Mouse (Mus musculus) MEL (cell line): ENCODE results near the gene C2cd4a.

Experiments
- CHD2 ChIP-seq: IDR thresholded peaks from 2 replicates; pipeline ENCODE4 v1.6.1; 2011; ENCODE audit warnings: low read length, improper control_type of control experiment
- CTCF ChIP-seq, 3 experiments: IDR thresholded peaks in 2 of 3; conservative IDR thresholded peaks in 1 of 3; 2 replicates each; pipeline ENCODE4 v1.5.1; 2011 to 2012; ENCODE audit warnings: low read length in 3 of 3, low read depth in 2 of 3, mild to moderate bottlenecking in 2 of 3, improper control_type of control experiment in 1 of 3, inconsistent platforms in 1 of 3, mixed read lengths in 1 of 3, moderate library complexity in 1 of 3; ENCODE audit not compliant: control insufficient read depth in 1 of 3, insufficient read depth in 1 of 3, poor library complexity in 1 of 3, severe bottlenecking in 1 of 3
- GATA1 ChIP-seq: IDR thresholded peaks from 2 replicates; pipeline ENCODE4 v1.6.1; 2011; ENCODE audit warnings: low read depth, low read length, improper control_type of control experiment
- JUND ChIP-seq: IDR thresholded peaks from 2 replicates; pipeline ENCODE4 v1.6.1; 2011; ENCODE audit warnings: low read depth, mild to moderate bottlenecking, improper control_type of control experiment, low read length
- POLR2A ChIP-seq, 2 experiments: IDR thresholded peaks; 2 replicates each; pipeline ENCODE4 v1.6.1; 2011 to 2012; ENCODE audit warnings: low read length in 2 of 2, mild to moderate bottlenecking in 2 of 2, control low read depth in 1 of 2, improper control_type of control experiment in 1 of 2, low read depth in 1 of 2, moderate library complexity in 1 of 2; ENCODE audit not compliant: control insufficient read depth in 1 of 2, insufficient read depth in 1 of 2, poor library complexity in 1 of 2
- RAD21 ChIP-seq: IDR thresholded peaks from 2 replicates; pipeline ENCODE4 v1.6.1; 2011; ENCODE audit warnings: mild to moderate bottlenecking, low read depth, low read length, improper control_type of control experiment
- UBTF ChIP-seq: IDR thresholded peaks from 2 replicates; pipeline ENCODE4 v1.6.1; 2012; ENCODE audit warnings: low read depth, mild to moderate bottlenecking, inconsistent platforms, low read length, improper control_type of control experiment, moderate library complexity, borderline replicate concordance; ENCODE audit not compliant: insufficient read depth
- ZKSCAN1 ChIP-seq: IDR thresholded peaks from 2 replicates; pipeline ENCODE4 v1.6.1; 2012; ENCODE audit warnings: low read depth, mild to moderate bottlenecking, inconsistent platforms, low read length, improper control_type of control experiment, moderate library complexity

- no peak for TF ChIP-seq CTCF (IDR thresholded peaks at IDR 0.05 in 2 of 3, conservative IDR thresholded peaks at IDR 0.05 in 1 of 3; ENCODE audit: control insufficient read depth in 1 of 3, insufficient read depth in 1 of 3, low read depth in 2 of 3, low read length in 3 of 3, poor library complexity in 1 of 3, severe bottlenecking in 1 of 3)
- no peak for TF ChIP-seq GATA1
- TF ChIP-seq ZKSCAN1, result no peak
- no peak for TF ChIP-seq RAD21
- no peak for TF ChIP-seq POLR2A (IDR thresholded peaks at IDR 0.05; ENCODE audit: control insufficient read depth in 1 of 2, insufficient read depth in 1 of 2, low read depth in 1 of 2, low read length in 2 of 2, poor library complexity in 1 of 2)
- TF ChIP-seq JUND, result no peak
- no peak for TF ChIP-seq UBTF
- TF ChIP-seq CHD2, result no peak
Measured at GRCm38 (mm10) chr9:67837311-67837710, 5.2 kb upstream of the C2cd4a start.
